Mouse (Mus musculus): ENCODE measurements around the gene Nrarp.

Gene Nrarp

DNA sequence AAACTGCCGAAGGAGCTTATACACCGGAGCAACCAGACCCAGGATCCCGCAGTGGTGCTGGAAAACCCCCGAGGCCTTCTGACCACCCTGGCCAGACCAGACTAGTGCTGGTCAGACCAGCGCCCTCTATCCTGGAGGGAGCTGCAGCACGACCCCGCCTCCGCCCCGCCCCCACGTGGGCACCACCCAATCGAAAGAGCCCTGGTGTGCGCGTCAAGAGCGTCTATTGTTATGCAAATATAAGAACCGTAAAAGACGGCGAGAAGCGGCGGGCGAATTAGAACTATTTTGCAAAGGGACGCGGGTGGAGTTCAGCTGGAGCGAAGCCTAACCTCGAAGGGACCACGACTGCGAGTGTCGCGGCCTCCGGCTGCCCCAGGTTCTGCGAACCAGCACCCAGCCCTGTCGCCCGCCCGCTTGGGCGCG is at the start of gene Nrarp:
Nrarp (plus strand) TSS at position 281 of the 426 bp plus-strand sequence.
- peak; percentile 96 for DNase-seq

DNA sequence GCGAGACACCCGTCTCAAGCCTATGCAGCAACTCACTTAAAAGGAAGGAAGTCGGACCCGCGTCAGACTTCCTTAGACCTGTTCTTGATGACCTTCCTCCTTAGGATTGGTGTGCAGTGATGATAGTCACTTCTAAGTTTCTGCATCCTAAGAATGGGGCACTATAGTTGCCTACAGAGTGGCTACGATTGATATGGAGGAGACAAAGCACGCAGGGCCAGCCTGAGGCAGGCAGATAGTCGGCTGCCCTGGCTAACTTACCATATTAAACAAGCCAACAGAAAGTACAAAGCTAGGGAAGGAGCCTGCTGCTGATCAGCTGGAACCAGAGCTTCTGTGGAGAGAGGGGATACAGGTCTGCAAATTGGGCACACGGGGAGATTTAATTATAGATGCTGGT is 49.0 kb upstream of the Nrarp start:
- DNase-seq = no peak

DNA sequence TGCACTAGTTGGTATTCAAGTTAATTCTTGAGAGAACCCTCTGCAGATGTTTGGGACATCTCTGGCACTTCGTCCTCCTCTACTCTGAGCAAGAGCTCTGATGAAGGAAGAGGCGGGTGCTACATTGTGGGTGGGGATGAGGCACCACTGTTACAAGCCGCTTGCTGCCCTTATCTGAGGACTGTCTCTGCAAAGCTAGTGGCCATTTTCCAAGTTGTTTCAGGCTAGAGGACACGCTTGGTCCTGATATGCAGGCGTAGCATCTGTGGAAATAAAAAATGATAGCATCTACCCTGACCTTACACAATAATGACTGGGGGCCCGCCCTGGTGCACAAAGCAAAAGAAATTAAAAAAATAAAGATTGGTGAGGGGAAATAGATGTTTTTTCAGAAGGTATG is 42.7 kb upstream of the Nrarp start:
- no peak for DNase-seq

DNA sequence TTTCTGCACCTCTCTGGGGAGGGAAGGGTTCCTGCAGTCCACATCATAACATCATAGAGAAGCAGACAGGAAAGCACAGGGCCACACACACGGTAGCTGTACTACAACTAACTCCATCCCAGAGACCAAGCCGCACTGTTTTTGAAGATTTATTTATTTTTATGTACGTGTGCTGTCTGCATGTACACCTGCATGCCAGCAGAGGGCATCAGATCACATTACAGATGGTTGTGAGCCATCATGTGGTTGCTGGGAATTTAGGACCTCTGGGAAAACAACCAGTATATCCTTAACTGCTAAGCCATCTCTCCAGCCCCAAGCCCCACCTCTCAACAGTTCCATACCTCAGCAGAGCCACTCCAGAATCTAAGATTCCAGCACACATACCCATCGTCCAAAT is 39.4 kb upstream of the Nrarp start:
- DNase-seq = no peak

DNA sequence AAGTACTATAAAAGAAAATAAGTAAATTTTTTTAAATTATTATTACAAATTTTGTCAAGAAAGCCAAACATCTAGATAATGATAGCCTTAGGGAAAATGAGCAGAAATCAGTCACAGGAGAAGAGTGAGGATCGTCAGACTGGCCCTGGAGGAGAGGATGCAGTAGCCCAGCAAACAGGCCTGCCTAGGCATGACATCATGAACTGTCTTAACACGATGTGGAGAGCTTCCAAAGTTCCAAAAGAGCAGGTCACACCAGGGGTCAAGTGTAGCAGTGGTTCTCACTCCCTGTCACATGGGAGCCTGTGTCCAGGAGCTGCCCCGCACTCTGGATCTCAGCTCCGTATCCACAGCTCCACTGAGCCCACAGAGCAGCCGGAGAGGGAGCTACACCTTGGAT is 38.6 kb upstream of the Nrarp start:
- DNase-seq = no peak

DNA sequence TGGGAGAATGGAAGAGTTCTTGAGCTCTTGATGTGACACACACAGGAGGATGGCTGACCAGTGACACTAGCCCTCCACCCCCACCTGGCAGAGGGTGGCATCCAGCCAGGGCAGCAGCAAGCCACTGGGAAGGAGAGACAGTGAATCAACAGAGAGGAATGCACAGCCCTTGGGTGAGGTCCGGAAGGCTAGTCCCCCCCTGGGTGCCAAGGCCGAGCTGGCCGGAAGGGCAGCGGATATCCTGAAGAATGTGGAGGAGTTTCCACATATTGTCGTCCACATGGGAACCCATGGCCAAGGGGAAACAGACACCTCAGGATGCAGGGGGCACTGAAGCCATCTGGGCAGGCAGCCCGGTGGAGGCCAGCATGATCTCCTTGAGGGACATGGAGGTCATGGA is 35.2 kb upstream of the Nrarp start:
- DNase-seq = peak; percentile 71

DNA sequence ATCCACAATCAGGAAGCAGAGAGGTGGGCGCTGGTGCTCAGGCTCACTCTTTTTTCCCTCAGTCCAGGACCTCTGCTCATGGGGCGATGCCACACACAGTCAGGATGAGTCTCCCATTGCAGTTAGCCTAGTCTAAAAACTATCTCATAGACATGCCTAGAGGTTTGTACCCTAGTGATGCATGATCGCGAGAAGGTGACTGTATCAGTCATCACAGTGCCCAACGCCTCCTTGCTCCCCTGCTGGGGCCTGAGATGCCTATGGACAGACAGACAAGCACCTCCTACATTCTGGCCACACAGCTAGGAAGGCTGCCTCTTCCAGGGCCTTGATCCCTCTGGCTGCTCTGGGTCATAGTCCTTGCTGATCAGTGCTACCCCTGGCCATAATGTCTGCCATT is 33.2 kb upstream of the Nrarp start:
- no peak for DNase-seq

DNA sequence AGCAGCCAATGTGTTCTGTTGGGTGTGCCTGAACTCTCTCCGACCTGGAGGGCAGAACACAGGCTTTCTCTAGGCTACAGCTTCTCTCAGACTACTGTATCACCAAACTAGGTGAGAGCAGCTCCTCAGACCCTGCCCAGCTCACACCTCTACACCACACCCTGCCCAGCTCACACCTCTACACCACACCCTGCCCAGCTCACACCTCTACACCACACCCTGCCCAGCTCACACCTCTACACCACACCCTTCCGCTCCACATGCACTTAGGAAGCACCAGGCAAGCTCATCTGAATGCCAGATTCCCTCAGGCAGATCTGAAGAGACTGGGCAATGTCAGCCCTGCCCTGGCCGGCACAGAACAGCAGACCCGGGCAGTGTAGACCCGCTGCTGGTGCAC is 32.7 kb upstream of the Nrarp start:
- DNase-seq = no peak

DNA sequence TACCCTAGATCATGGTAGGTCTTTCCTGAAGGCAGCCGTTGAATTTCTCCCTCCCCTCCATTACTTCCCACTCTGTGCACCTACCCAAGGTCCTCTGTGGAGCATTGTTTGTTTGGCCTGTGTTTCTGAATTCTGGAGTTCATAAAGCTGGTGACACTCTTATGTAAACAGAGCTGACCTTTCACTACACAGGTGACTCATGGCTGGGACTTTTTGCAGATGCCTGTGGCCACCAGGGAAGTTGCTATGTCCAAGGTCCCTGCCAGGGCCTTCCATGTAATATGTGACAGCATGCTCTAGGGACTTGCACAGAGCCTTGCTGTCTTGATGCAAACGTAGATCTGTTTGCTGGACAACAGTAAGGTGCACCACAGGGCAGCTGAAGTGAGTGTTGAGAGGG is 30.9 kb upstream of the Nrarp start:
- DNase-seq = no peak

DNA sequence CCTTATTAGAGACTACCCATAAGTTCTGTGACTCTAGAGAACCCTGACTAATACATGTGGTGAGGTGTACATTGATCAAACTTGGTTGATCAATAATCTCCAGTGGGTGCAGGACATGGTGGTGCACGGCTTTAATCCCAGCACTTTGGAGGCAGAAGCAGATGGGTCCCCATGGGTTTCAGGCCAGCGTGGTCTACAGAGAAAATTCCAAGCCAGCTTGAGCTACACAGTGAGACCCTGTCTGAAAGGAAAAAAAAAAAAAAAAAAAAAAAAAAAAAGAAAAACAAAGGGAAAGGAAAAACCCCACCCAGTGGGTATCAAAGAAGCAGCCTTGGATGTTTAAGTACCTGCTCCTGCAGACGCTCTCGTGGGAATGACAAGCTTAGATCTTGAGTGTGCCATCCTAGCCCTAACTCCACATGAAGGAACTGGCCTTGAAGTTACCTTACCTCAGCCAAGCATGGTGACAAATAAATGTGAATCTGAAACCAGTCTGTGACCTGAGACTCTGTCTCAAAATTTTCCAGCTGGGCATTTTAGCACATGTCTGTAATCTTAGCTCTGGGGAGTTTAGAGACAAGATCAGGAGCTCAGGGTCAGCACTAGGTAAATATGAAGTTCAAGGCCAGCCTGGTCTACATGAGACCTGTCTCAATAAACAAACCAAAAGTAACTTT is 29.1 kb upstream of the Nrarp start:
- no peak for DNase-seq

DNA sequence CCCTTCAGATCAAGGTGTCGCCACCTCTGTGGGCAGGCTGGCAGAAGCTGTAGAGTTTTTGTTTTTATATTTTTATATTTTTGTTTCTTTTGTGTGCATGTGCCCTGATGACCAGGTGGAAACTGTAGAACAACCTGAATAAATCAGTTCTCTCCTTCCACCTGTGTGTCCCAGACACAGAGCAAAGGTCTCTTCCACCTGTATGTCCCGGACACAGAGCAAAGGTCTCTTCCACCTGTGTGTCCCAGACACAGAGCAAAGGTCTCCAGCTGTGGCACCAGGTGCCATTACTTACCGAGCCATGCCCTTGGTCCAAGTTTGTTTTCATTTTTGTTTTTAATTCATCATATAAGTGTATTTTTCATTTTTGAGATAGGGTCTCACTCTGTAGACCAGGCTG is 24.4 kb upstream of the Nrarp start:
- no peak for DNase-seq

DNA sequence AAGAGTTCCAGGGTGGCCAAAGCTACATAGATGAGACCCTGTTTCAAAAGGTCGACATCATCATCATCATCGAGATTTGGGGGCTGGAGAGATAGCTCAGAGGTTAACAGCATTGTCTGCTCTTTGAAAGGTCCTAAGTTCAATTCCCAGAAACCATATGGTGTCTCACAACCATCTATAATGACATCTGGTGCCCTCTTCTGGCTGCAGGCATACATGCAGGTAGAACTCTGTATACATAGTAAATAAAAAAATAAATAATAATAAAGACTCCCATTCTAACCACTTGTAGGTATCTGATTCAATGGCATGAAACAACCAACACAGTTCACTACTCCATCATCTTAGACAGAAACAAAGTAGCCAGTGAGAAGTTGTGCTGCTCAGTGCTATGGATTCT is 23.6 kb upstream of the Nrarp start:
- DNase-seq = no peak

DNA sequence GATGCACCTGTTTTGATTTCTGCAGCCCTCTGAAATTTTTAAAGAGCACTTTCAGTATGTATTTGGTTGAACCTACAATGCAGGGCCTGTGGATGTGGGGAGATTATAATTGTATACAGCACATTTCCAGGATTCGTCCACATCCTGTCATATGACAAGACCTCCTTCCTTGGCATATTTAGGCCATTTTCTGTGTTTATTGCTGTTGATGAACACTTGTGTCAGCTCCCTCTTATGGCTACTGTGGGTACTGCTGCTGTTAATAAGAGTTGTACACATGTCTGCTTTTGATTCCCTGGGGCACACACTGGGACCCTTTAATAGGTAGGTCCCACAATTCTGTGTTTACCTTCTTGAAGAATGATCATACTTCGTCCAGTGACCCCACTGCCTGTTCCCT is 22.9 kb upstream of the Nrarp start:
- DNase-seq = peak; percentile 77

DNA sequence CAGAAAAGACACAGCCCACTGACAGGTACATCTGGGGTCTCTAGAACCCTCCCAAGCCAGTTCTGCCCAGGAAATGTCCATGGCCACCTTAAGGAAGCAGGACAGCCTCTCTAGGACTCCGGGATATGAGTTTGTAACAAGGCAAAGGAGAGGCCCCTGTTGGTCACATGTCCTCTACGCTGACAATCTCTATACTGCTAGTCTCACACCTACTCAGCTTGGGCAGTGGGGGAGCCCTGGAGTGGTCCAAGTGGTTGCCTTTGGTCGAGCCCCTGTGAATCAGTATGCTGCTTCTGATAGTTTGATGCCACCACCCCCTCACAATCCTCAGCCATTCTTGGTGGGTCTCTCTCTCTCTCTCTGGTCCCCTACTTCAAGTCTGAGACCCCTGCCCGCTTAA is 13.1 kb upstream of the Nrarp start:
- DNase-seq = no peak

DNA sequence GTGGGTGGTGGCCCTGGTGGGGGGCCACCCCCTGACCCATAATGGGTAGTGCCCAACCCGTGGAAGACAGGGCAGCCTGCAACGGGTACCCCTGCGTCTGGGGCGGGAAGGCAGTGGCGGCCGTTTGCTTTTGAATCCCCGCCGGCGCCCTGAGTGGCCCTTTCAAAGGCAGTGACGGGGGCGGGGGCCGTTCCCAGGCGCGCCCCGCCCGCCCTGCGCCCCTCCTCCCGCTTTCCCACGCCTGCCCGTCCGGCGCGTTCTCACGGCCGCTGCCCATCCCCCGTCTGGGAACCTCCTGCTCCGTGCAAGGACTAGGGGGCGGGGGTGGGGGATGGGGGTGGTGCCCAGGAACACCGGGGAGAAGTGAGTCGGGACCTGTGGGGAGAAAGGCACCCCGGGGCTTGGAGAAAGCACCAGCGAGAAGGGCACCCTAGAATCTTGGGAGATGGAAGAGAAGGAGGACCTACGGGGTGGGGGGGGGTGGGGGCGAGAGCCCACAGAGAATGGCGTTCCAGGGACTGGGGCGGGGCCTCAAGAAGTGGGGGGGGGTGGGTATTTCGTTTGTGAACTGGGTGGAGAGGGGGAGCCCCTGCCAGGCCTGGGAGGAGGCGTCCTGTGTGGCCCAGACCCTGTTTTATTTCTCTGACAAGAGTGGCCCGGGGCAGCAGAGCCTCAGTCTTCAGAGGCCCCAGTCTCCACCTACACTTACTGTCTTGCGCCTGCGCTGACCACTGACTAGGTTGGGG is 12.5 kb upstream of the Nrarp start:
- DNase-seq = peak; percentile 80

DNA sequence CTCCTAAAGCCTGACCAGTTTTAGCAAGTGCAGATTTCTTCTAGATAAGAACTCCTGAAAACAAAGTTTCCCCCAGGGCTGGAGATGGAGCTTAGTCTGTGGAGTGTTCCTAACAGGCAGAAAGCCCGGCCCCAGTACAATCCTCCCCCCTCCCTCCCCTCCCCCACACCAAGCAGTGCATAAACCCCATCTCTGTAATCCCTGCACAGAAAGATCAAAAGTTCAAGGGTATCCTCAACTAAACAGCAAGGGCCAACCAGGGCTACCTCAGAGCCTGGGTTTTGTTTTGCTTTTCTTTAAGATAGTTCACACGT is 11.9 kb upstream of the Nrarp start:
- DNase-seq = no peak

DNA sequence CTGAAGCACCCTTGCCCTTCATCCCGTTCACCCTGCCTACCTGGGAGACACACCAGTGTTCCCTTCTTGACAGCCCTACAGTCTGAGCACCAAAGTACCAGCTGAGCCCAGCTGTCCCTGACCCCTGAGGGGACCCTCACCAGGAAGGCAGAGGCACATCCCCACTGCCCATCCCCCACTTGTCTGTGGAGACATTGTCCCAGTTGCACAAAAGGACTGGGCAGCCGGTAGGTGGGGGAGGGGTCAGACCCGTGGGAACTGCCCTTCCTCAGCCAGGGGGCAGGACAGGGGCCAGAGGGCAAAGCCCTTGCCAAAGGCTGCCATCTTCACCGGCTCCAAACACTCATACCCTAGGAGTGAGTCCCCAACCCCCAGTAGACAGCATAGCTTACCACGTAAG is 10.8 kb upstream of the Nrarp start:
- no peak for DNase-seq

DNA sequence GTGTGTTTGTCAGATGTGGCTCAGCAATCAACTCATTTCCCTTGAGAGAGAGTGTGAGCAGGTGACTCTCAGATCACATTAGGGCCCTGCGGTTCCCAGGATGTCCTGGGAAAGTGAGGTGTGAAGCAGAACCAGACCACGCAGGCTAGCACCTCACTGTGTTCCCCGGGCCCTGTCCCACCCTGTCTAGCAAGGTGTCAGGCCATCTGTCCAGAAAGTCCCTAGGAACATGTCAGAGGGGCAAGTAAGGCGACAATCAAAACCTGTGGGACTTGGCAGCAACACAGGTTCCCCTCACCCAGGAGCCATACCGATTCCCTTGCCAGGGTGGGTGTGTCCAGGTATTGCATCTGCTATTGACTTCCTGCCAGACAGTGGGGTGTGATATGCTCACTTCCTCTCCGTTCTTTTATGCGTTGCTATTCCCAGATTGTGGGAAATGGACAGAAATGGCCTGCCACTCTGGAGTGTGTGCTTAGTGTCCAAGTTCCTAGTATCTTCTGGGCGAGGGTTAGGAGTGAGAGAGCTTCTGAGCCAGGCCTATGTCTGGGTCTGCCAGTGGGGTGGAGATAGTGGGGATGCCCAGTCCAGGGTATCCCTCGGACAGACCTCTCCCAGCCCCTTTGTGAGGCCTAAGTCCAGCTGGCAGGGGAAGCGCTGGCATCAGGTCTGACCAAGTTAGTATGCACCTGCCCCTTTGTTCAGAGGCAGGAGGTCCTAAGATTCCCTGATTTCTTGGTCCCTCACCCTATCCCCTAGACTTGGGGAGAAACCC is 10.0 kb upstream of the Nrarp start:
- no peak for DNase-seq

DNA sequence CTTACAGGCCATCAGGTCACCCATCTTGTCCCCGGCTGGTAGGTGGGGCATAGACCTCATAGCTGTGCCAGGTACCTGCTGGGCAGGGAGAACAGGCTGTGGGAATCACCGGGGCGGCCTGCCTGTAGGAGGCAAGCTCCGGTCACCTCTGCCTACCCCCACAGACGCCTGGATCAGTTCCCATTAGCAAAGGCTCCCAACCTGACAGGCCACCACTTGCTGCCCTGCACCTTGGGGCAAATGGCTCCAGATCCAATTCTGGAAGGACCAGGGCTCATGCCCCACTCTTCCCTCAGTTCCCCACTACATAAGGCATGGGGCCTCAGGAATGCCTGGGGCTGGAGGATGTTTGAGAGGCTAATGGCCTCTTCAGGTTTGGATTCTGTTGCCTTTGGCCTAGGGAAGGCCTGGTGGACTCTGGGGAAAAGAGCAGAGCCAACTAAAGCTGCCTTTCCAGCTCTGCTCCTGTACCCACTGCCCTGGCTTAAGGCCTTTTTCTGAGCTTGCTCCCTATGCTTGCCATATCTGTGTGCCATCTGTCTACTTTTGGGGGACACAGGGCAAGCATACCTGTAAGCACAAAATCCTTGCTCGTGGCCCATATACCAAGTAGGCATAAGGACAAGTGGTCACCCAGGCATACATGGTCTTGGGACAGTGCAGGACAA is 9.3 kb upstream of the Nrarp start:
- DNase-seq = no peak

DNA sequence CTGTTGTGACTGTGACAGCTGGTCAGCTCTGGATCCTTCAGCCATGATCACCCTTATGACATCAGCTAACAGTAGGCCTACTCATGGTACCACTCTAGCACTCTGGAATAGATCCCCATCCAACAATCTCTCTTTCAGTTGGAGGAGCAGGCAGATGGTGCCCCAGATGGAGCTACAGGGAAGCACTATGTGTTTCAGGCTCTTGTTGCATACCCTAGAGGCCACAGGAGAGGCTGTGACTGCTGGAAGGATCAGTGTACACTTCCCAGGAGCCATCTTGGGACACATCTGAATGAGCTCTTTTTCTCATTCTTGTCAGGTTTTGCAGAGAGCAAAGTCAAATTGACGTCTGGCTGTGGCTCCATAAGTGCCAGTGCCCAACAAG is 8.8 kb upstream of the Nrarp start:
- no peak for DNase-seq

DNA sequence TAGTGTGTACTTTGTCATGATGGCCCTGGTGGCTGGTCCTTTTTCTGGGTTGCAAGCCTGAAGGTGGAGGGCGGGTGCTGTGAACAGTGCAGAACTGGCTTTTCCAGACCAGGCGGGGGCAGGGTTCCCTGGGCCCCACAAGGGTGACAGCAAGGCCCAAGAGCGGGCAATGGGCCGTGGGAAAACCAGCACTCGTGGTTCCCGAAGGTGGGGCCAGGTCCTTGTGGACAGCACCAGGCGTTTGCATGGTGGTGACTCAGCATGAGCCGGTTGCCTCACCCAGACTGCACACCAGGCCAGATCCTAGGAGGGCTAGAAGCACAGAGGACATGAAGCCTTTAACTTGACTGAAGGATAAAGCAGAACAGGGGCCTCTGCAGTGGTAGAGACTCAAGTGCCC is 7.9 kb upstream of the Nrarp start:
- no peak for DNase-seq

DNA sequence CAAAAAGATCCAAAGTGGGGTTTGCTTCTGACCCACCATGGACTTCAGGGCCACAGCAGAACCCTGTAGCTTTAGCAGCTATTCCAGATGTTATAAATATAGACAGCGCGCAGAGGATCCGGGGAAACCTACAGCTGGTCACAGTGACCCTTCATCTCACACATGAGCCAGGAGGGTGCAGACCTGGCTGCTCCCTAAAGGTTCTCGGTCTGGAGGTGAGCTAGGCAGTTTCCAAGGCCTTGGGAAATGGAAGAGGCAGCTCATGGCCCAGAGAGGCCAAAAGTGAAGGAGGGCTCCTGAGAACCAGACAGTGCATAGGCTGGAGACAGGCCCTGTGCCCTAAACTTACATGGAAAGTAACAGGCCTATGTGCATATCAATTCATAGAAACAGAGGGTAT is 6.7 kb upstream of the Nrarp start:
- no peak for DNase-seq

DNA sequence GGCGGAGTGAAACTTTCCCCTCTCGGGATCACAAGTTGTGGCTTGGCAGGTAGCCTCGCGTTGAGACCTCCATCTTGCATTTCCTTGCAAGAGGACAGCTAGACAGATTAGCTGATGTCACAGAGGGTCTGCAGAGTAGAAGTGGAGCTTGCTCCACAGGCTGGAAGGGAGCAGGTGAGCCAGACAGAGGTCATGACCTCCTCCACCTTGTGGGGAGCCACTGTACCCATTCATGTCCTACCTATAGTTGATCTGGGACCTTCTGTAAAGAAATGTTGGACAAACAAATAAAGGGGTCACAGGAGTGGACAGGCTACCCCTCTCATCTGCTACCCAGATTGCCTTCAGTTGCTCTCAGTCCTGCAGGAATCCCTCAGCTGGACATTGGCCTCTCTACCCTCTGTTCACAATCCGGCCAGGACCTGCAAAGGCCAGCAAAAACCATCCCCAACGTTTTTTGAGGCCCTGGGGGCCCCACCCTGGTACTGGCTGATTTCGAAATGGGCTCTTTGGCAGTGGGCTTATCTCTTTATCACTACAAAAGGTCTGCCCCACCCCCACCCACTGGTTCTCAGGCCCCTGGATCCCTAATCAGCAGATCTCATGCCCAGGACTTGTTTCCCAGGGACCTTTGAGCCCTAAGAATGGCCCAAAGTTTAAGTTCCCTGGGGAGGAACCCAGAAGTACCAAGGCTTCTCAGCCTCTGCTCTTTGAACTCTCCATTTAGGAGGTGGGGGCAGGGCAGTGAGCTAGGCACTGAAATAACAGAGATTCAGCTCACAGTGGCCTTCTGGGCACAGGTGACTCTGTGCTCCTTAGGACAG is 5.5 kb upstream of the Nrarp start:
- no peak for DNase-seq

Data from lung, postnatal 14 days (tissue).